Mouse (Mus musculus) olfactory bulb, adult 2 months (tissue): ENCODE results near the gene Sparcl1.

Source experiments
- CTCF ChIP-seq: fragments of 200-500 bp; IDR thresholded peaks from 2 replicates; pipeline ENCODE4 v1.5.1; 2012; ENCODE audit warnings: low read depth, mild to moderate bottlenecking, low read length, moderate library complexity; ENCODE audit not compliant: insufficient read depth
- POLR2A ChIP-seq: fragments of 200-500 bp; IDR thresholded peaks from 2 replicates; pipeline ENCODE4 v1.6.1; 2012; ENCODE audit warnings: mild to moderate bottlenecking, low read depth, low read length, moderate library complexity; ENCODE audit not compliant: insufficient read depth

- no peak for TF ChIP-seq CTCF
- no peak for TF ChIP-seq POLR2A
These were observed 44.2 kb upstream of the Sparcl1 start for GRCm38 (mm10) chr5:104157701-104158100.
